Mouse (Mus musculus) testis, postnatal 10 days (tissue): Measurements from ENCODE around the gene Zfp770.

Experiments used
- DNase-seq: peaks from one replicate; pipeline ENCODE4 v3.0.0; 2021; ENCODE audit warnings: low spot score

Zfp770 gene

GRCm38 (mm10) chr2:114143842-114144241, 57.4 kb downstream of the Zfp770 start:
- no peak for DNase-seq
